Mouse (Mus musculus): ENCODE results near the gene Elavl2. TPM values are rescaled to one million over a fixed set of nuclear protein-coding genes. Genes with fewer than 3 reads are reported as not detected.

The Elavl2 gene
- polyA plus RNA-seq, 1 experiment = 39.6 TPM

- H3K27ac ChIP-seq (ENCODE audit: insufficient read depth, low read length) = no peak overlapping the region
- DNase-seq = no peak
- TF ChIP-seq POLR2A (IDR thresholded peaks at IDR 0.05; ENCODE audit: borderline replicate concordance, insufficient read depth, low read length) (no peak), CTCF (IDR thresholded peaks at IDR 0.05; ENCODE audit: borderline replicate concordance, insufficient read depth, low read depth, low read length) (no peak)
- WGBS = 94% methylated on average over 1 of the region's 1 CpGs
- H3K4me3 ChIP-seq (replicated peaks; ENCODE audit: insufficient read depth, low read depth, low read length) = no peak overlapping the region
- no peaks in the 10 kb centered on the region for H3K4me1 ChIP-seq (ENCODE audit: control insufficient read depth, insufficient read depth, low read length)
- H3K27me3 ChIP-seq (ENCODE audit: control insufficient read depth, insufficient read depth, low read length) = no peaks in the 10 kb centered on the region
Measured at GRCm38 (mm10) chr4:91310801-91311200, 89.8 kb downstream of the Elavl2 start.

GRCm38 (mm10) chr4:91297706-91298105 lies 102.9 kb downstream of the Elavl2 start:
- TF ChIP-seq CTCF (IDR thresholded peaks at IDR 0.05; ENCODE audit: borderline replicate concordance, insufficient read depth, low read depth, low read length) (no peak), POLR2A (IDR thresholded peaks at IDR 0.05; ENCODE audit: borderline replicate concordance, insufficient read depth, low read length) (no peak)
- H3K4me1 ChIP-seq (ENCODE audit: control insufficient read depth, insufficient read depth, low read length) = no peaks in the 10 kb centered on the region
- H3K27ac ChIP-seq (ENCODE audit: insufficient read depth, low read length) = no peak overlapping the region
- no peak for DNase-seq
- no peaks in the 10 kb centered on the region; the same call in 1 of the 2 replicates for H3K27me3 ChIP-seq (ENCODE audit: control insufficient read depth, insufficient read depth, low read length)
- H3K4me3 ChIP-seq (replicated peaks; ENCODE audit: insufficient read depth, low read depth, low read length) = no peak overlapping the region

GRCm38 (mm10) chr4:91295317-91295716 lies 105.3 kb downstream of the Elavl2 start:
- Histone ChIP-seq H3K27ac (ENCODE audit: insufficient read depth, low read length) (no peak overlapping the region), H3K27me3 (ENCODE audit: control insufficient read depth, insufficient read depth, low read length) (no peaks in the 10 kb centered on the region; the same call in 1 of the 2 replicates), H3K4me1 (ENCODE audit: control insufficient read depth, insufficient read depth, low read length) (no peaks in the 10 kb centered on the region), H3K4me3 (replicated peaks; ENCODE audit: insufficient read depth, low read depth, low read length) (no peak overlapping the region)
- no peak for DNase-seq
- TF ChIP-seq CTCF (IDR thresholded peaks at IDR 0.05; ENCODE audit: borderline replicate concordance, insufficient read depth, low read depth, low read length) (no peak), POLR2A (IDR thresholded peaks at IDR 0.05; ENCODE audit: borderline replicate concordance, insufficient read depth, low read length) (no peak)
- 73% methylated on average over 4 of the region's 4 CpGs for WGBS

GRCm38 (mm10) chr4:91291526-91291925 lies 109.1 kb downstream of the Elavl2 start:
- no peaks in the 10 kb centered on the region; the same call in 1 of the 2 replicates for H3K27me3 ChIP-seq (ENCODE audit: control insufficient read depth, insufficient read depth, low read length)
- no peak overlapping the region for H3K27ac ChIP-seq (ENCODE audit: insufficient read depth, low read length)
- DNase-seq = no peak
- H3K4me1 ChIP-seq (ENCODE audit: control insufficient read depth, insufficient read depth, low read length) = no peaks in the 10 kb centered on the region
- WGBS = 93% methylated on average over 1 of the region's 1 CpGs
- TF ChIP-seq CTCF (IDR thresholded peaks at IDR 0.05; ENCODE audit: borderline replicate concordance, insufficient read depth, low read depth, low read length) (no peak), POLR2A (IDR thresholded peaks at IDR 0.05; ENCODE audit: borderline replicate concordance, insufficient read depth, low read length) (no peak)
- H3K4me3 ChIP-seq (replicated peaks; ENCODE audit: insufficient read depth, low read depth, low read length) = no peak overlapping the region

GRCm38 (mm10) chr4:91290373-91290772 lies 110.2 kb downstream of the Elavl2 start:
- Histone ChIP-seq H3K4me1 (ENCODE audit: control insufficient read depth, insufficient read depth, low read length) (no peaks in the 10 kb centered on the region), H3K4me3 (replicated peaks; ENCODE audit: insufficient read depth, low read depth, low read length) (no peak overlapping the region), H3K27ac (ENCODE audit: insufficient read depth, low read length) (no peak overlapping the region), H3K27me3 (ENCODE audit: control insufficient read depth, insufficient read depth, low read length) (no peaks in the 10 kb centered on the region; the same call in 1 of the 2 replicates)
- DNase-seq = no peak
- TF ChIP-seq CTCF (IDR thresholded peaks at IDR 0.05; ENCODE audit: borderline replicate concordance, insufficient read depth, low read depth, low read length) (no peak), POLR2A (IDR thresholded peaks at IDR 0.05; ENCODE audit: borderline replicate concordance, insufficient read depth, low read length) (no peak)
- 73% methylated on average over 1 of the region's 1 CpGs for WGBS

- Histone ChIP-seq H3K27ac (ENCODE audit: insufficient read depth, low read length) (no peak overlapping the region), H3K4me3 (replicated peaks; ENCODE audit: insufficient read depth, low read depth, low read length) (no peak overlapping the region), H3K27me3 (ENCODE audit: control insufficient read depth, insufficient read depth, low read length) (no peaks in the 10 kb centered on the region; the same call in 1 of the 2 replicates), H3K4me1 (ENCODE audit: control insufficient read depth, insufficient read depth, low read length) (no peaks in the 10 kb centered on the region)
- TF ChIP-seq POLR2A (IDR thresholded peaks at IDR 0.05; ENCODE audit: borderline replicate concordance, insufficient read depth, low read length) = no peak
- TF ChIP-seq CTCF (IDR thresholded peaks at IDR 0.05; ENCODE audit: borderline replicate concordance, insufficient read depth, low read depth, low read length) = no peak
- no peak for DNase-seq
- WGBS = 69% methylated on average over 1 of the region's 1 CpGs
Measured at GRCm38 (mm10) chr4:91289151-91289550, 111.4 kb downstream of the Elavl2 start.

GRCm38 (mm10) chr4:91268390-91268789 lies 132.2 kb downstream of the Elavl2 start:
- no peak overlapping the region for H3K27ac ChIP-seq (ENCODE audit: insufficient read depth, low read length)
- TF ChIP-seq CTCF (IDR thresholded peaks at IDR 0.05; ENCODE audit: borderline replicate concordance, insufficient read depth, low read depth, low read length) (no peak), POLR2A (IDR thresholded peaks at IDR 0.05; ENCODE audit: borderline replicate concordance, insufficient read depth, low read length) (no peak)
- no peak overlapping the region for H3K4me3 ChIP-seq (replicated peaks; ENCODE audit: insufficient read depth, low read depth, low read length)
- DNase-seq = no peak
- H3K4me1 ChIP-seq (ENCODE audit: control insufficient read depth, insufficient read depth, low read length) = no peaks in the 10 kb centered on the region; the same call in 1 of the 2 replicates
- no peaks in the 10 kb centered on the region for H3K27me3 ChIP-seq (ENCODE audit: control insufficient read depth, insufficient read depth, low read length)
- WGBS = 98% methylated on average over 1 of the region's 1 CpGs

- H3K27ac ChIP-seq (ENCODE audit: insufficient read depth, low read length) = no peak overlapping the region
- TF ChIP-seq POLR2A (IDR thresholded peaks at IDR 0.05; ENCODE audit: borderline replicate concordance, insufficient read depth, low read length) (no peak), CTCF (IDR thresholded peaks at IDR 0.05; ENCODE audit: borderline replicate concordance, insufficient read depth, low read depth, low read length) (no peak)
- 66% methylated on average over 19 of the region's 19 CpGs for WGBS
- peaks cover 7% of the 10 kb centered on the region for H3K4me1 ChIP-seq (ENCODE audit: control insufficient read depth, insufficient read depth, low read length)
- H3K27me3 ChIP-seq (ENCODE audit: control insufficient read depth, insufficient read depth, low read length) = no peaks in the 10 kb centered on the region
- no peak overlapping the region for H3K4me3 ChIP-seq (replicated peaks; ENCODE audit: insufficient read depth, low read depth, low read length)
- no peak for DNase-seq
Measured at GRCm38 (mm10) chr4:91263733-91264440, 136.7 kb downstream of the Elavl2 start.
